ENCODE assay signal across 15 mouse cellular contexts in genomic region chr4:32768046-32768445, GRCm38 (mm10). TPM values are rescaled to one million over a fixed set of nuclear protein-coding genes. Genes with fewer than 3 reads are reported as not detected.
A peak's percentile ranks its signal among the peaks of the same experiment; 100 is the strongest.
DNase-seq lines count a peak whose midpoint lies in the region; ATAC-seq and TF ChIP-seq lines count a peak whose summit lies in the region.
"Had no signal": no experiment of that assay in that cellular context is flagged by ENCODE, and none has a peak within 500 bp of the region (broad histone marks: within the 10 kb centered on the region; RNA-seq: fewer than 3 reads in every experiment).

No protein-coding gene starts in this region.

- no peak overlapping the region for H3K27ac ChIP-seq in lung, postnatal 0 days (ENCODE audit: low read length)
- H3K27ac ChIP-seq in liver, embryonic 12.5 days = no peak overlapping the region
- no peak overlapping the region for H3K27ac ChIP-seq in hindbrain, postnatal 0 days
- H3K27ac ChIP-seq: embryonic facial prominence, embryonic 12.5 days; hindbrain, embryonic 10.5 days; kidney, postnatal 0 days; lung, embryonic 15.5 days had no signal

- H3K36me3 ChIP-seq in lung, postnatal 0 days (ENCODE audit: insufficient read depth, low read length) = peaks cover 11% of the 10 kb centered on the region
- H3K36me3 ChIP-seq in liver, embryonic 12.5 days = peaks cover 89% of the 10 kb centered on the region
- peaks cover 44% of the 10 kb centered on the region for H3K36me3 ChIP-seq in hindbrain, postnatal 0 days (ENCODE audit: insufficient read depth, low read length)

- H3K9me3 ChIP-seq in lung, postnatal 0 days (ENCODE audit: low read length) = no peaks in the 10 kb centered on the region
- no peaks in the 10 kb centered on the region for H3K9me3 ChIP-seq in liver, embryonic 12.5 days (replicated peaks)
- no peaks in the 10 kb centered on the region for H3K9me3 ChIP-seq in hindbrain, postnatal 0 days (ENCODE audit: low read length)
- H3K9me3 ChIP-seq: embryonic facial prominence, embryonic 12.5 days; hindbrain, embryonic 10.5 days; lung, embryonic 15.5 days had no signal

- peak; percentile 1 for DNase-seq in lung, postnatal 14 days
- DNase-seq in lung, postnatal 0 days (ENCODE audit: low spot score) = no peak
- peak; percentile 2 for DNase-seq in skeletal muscle tissue, adult 2 months (ENCODE audit: low read depth, low spot score)
- no peak for DNase-seq in urinary bladder, postnatal 14 days (ENCODE audit: low spot score)
- no peak for DNase-seq in hindbrain, postnatal 0 days (ENCODE audit: low spot score)
- DNase-seq in frontal cortex, postnatal 14 days (ENCODE audit: low spot score in 2 of 2) = no peak
- DNase-seq in adrenal gland, adult (ENCODE audit: inconsistent age in 2 of 2, low spot score in 1 of 2) = no peak
- DNase-seq: heart, adult 18-20 months had no signal

- TF ChIP-seq EP300 in lung, postnatal 0 days (IDR thresholded peaks at IDR 0.05) = no peak

- 85% methylated on average over 10 of the region's 10 CpGs for WGBS in lung, postnatal 0 days
- WGBS in liver, embryonic 12.5 days (ENCODE audit: insufficient replicate concordance) = 54% methylated on average over 10 of the region's 10 CpGs
- 93% methylated on average over 10 of the region's 10 CpGs for WGBS in hindbrain, postnatal 0 days

- no peak overlapping the region for H3K4me2 ChIP-seq in lung, postnatal 0 days (replicated peaks; ENCODE audit: low read depth, low read length)
- no peak overlapping the region for H3K4me2 ChIP-seq in liver, embryonic 12.5 days
- no peak overlapping the region for H3K4me2 ChIP-seq in hindbrain, postnatal 0 days (ENCODE audit: low read depth, low read length)
- H3K4me2 ChIP-seq: embryonic facial prominence, embryonic 12.5 days; lung, embryonic 15.5 days had no signal

- TF ChIP-seq CTCF in lung, postnatal 0 days (IDR thresholded peaks at IDR 0.05) = no peak
- no peak for TF ChIP-seq CTCF in hindbrain, postnatal 0 days (IDR thresholded peaks at IDR 0.05; ENCODE audit: low read depth)

- H3K4me3 ChIP-seq in lung, postnatal 0 days (ENCODE audit: low read depth, low read length) = no peak overlapping the region
- no peak overlapping the region for H3K4me3 ChIP-seq in liver, embryonic 12.5 days
- H3K4me3 ChIP-seq in hindbrain, postnatal 0 days (ENCODE audit: low read length) = no peak overlapping the region
- H3K4me3 ChIP-seq: embryonic facial prominence, embryonic 12.5 days; hindbrain, embryonic 10.5 days; lung, embryonic 15.5 days; myocyte had no signal

- ATAC-seq in lung, postnatal 0 days = no peak
- ATAC-seq in liver, embryonic 12.5 days = 0 out of 2 replicates have a peak, but pooled peaks have one; percentile 18
- ATAC-seq in hindbrain, postnatal 0 days = no peak
- ATAC-seq: forebrain, embryonic 14.5 days had no signal

- H3K27me3 ChIP-seq in lung, postnatal 0 days (replicated peaks; ENCODE audit: insufficient read depth, low read length) = no peaks in the 10 kb centered on the region
- no peaks in the 10 kb centered on the region for H3K27me3 ChIP-seq in liver, embryonic 12.5 days (replicated peaks)
- H3K27me3 ChIP-seq in hindbrain, postnatal 0 days (ENCODE audit: insufficient read depth, low read length) = no peaks in the 10 kb centered on the region
- H3K27me3 ChIP-seq: embryonic facial prominence, embryonic 12.5 days; lung, embryonic 15.5 days had no signal

- H3K9ac ChIP-seq in lung, postnatal 0 days (replicated peaks; ENCODE audit: low read depth) = no peak overlapping the region
- no peak overlapping the region for H3K9ac ChIP-seq in liver, embryonic 12.5 days
- H3K9ac ChIP-seq in hindbrain, postnatal 0 days (replicated peaks; ENCODE audit: low read length) = no peak overlapping the region
- H3K9ac ChIP-seq: embryonic facial prominence, embryonic 12.5 days; lung, embryonic 15.5 days had no signal

- H3K4me1 ChIP-seq in lung, postnatal 0 days (ENCODE audit: insufficient read depth, low read depth, low read length) = no peaks in the 10 kb centered on the region
- H3K4me1 ChIP-seq in liver, embryonic 12.5 days = no peaks in the 10 kb centered on the region
- no peaks in the 10 kb centered on the region for H3K4me1 ChIP-seq in hindbrain, postnatal 0 days (ENCODE audit: insufficient read depth, low read length)
- H3K4me1 ChIP-seq: embryonic facial prominence, embryonic 12.5 days; hindbrain, embryonic 10.5 days; lung, embryonic 15.5 days had no signal

RNA-seq across cellular contexts. Expression of gene Lyrm2, which starts 32.0 kb away (rescaled TPM):
- 92.5 and 95.1 TPM in 2 replicates for polyA plus RNA-seq in lung, postnatal 0 days (2015; fragmentation: Nextera tagmentation; extraction: Ambion mirVana)
- 45.2 and 48.3 TPM in 2 replicates for polyA plus RNA-seq in liver, embryonic 12.5 days (2016; fragmentation: Nextera tagmentation; extraction: Ambion mirVana)
- 31.9 and 33.1 TPM in 2 replicates for total RNA-seq in hindbrain, postnatal 0 days (2014; rRNA removed)
- polyA plus RNA-seq in hindbrain, postnatal 0 days (2015; fragmentation: Nextera tagmentation; extraction: Ambion mirVana) = 114 and 118 TPM in 2 replicates

Comparison
In these comparisons a context has a peak if more than half of its experiments do, and no peak if none do; other contexts are left out.
1. DNase-seq: peak in lung, postnatal 14 days (single experiment) and skeletal muscle tissue, adult 2 months (single experiment); none in lung, postnatal 0 days (single experiment), urinary bladder, postnatal 14 days (single experiment), hindbrain, postnatal 0 days (single experiment), frontal cortex, postnatal 14 days (0 of 2) and adrenal gland, adult (0 of 2).